Mouse (Mus musculus) ES-E14 (cell line): ENCODE measurements around the gene Rab8a.

Experiments used
- MAFK ChIP-seq: IDR thresholded peaks from 2 replicates; pipeline ENCODE4 v1.6.1; 2014; ENCODE audit warnings: mild to moderate bottlenecking, low read depth, low read length, inconsistent platforms; ENCODE audit not compliant: insufficient read depth
- ZC3H11A ChIP-seq: IDR thresholded peaks from 2 replicates; pipeline ENCODE4 v1.6.1; 2012; ENCODE audit warnings: low read depth, mild to moderate bottlenecking, inconsistent platforms, low read length, borderline replicate concordance
- ZNF384 ChIP-seq: IDR thresholded peaks from 2 replicates; pipeline ENCODE4 v1.6.1; 2012; ENCODE audit warnings: low read depth, low read length, inconsistent platforms

- no peak for TF ChIP-seq ZC3H11A
- no peak for TF ChIP-seq MAFK
- no peak for TF ChIP-seq ZNF384
Measured at GRCm38 (mm10) chr8:72131901-72132300, 29.1 kb upstream of the Rab8a start.
